Mouse (Mus musculus) heart, postnatal 36 days (tissue): ENCODE measurements around the gene Hspa1l. TPM values are rescaled to one million over a fixed set of nuclear protein-coding genes. Genes with fewer than 3 reads are reported as not detected.
A peak's percentile ranks its signal among the peaks of the same experiment; 100 is the strongest.
"Not testable (repeated sequence)": the region's sequence is repeated elsewhere in the genome, so short reads cannot be mapped to it uniquely, and the experiment has no call there.

Experiments used
- DNase-seq, 2 experiments: peaks; one replicate each; pipeline ENCODE4 v3.0.0; 2021 to 2022
- intact Hi-C: fragments of 180-260 bp; cut with DNase I; formaldehyde crosslinking; loops from one replicate; pipeline ENCODE4 v1.15.1; 2025
- total RNA-seq, 2 experiments: library from RNA; stranded (reverse); gene quantifications; 2 replicates each; pipeline ENCODE4 v1.2.3; 2021

Hspa1l gene
- total RNA-seq, 2 experiments from 2014 or later = 7.8 to 9.2 TPM

- intact Hi-C loops = loop anchor here (2.0 to 5.0 kb wide), 2 partner anchors 19 to 236 kb away; partner anchors contain the start of gene Nfkbil1
- no peak for DNase-seq
Observed at GRCm38 (mm10) chr17:35001452-35002152, 29.1 kb downstream of the Hspa1l start.

- peak in 1 of 2 experiments; percentile 7 for DNase-seq
- intact Hi-C loops = loop anchor here (5.0 kb wide), 1 partner anchor 235 kb away; the partner anchor contains the start of gene Nfkbil1
Observed at GRCm38 (mm10) chr17:35002153-35002865, 29.8 kb downstream of the Hspa1l start.

GRCm38 (mm10) chr17:35003022-35003838 lies 30.7 kb downstream of the Hspa1l start:
- intact Hi-C loops = loop anchor here (5.0 kb wide), 1 partner anchor 234 kb away; the partner anchor contains the start of gene Nfkbil1
- DNase-seq = no peak

- intact Hi-C loops = loop anchor here (5.0 kb wide), 1 partner anchor 233 kb away; the partner anchor contains the start of gene Nfkbil1
- DNase-seq = no peak
Observed at GRCm38 (mm10) chr17:35004075-35004717, 31.7 kb downstream of the Hspa1l start.

DNA sequence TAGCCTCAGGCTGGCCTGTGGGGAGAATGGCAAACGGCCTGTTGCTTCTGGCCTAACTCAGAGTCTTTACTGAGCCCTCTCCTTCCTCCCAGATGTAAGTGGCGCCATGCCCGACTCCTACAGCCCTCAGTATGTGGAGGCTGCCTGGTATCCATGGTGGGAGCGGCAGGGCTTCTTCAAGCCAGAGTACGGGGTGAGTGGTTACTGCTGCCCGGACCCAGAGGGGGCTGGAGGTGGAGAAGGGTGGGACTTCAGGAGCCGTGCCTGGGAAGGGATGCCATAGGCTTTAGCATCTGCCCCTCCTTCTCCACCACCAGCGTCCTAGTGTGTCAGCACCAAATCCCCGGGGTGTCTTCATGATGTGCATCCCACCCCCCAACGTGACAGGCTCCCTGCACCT lies 32.7 kb downstream of the Hspa1l start:
- DNase-seq = no peak
- intact Hi-C loops = no loop called here

- DNase-seq, intact Hi-C loops: not testable (repeated sequence)
Observed at GRCm38 (mm10) chr17:35005902-35006301, 33.4 kb downstream of the Hspa1l start.

- DNase-seq = no peak
- intact Hi-C loops = no loop called here
Observed at GRCm38 (mm10) chr17:35007387-35007991, 35.0 kb downstream of the Hspa1l start.

DNA sequence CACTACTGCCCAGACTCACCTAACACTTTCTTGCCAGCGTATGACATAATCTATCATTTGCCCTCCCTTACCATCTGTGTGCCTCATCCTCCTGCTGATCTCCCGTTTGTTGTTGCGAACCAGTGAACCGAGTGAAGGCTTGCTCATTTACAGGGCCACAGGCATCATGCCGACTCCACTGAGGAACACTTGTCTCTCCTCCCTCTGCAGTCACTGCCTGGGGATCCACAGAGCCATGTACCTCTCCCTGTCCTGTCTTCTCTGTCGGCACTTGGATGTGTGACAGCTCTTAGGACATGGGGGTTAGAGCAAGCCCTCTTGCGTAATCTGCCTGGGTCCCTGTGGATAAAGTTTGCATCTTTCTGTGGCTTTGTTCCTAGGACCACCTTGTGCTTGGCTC lies 37.1 kb downstream of the Hspa1l start:
- intact Hi-C loops = no loop called here
- DNase-seq = no peak

DNA sequence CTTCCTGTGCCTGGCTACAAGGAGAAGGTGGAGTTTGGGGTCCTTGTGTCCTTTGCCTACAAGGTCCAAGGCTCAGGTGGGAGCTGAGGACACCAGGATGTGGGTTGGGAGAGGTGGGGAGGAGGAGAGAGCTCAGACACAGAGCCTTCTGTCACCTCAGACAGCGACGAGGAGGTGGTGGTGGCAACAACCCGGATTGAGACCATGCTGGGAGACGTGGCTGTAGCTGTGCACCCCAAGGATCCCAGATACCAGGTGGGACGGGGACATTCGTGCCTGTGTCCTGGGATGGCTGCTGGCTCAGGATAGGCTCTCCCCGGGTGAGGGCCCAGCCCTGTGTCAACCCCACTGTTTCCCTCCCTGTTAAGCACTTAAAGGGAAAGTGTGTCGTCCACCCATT lies 38.9 kb downstream of the Hspa1l start:
- intact Hi-C loops = no loop called here
- DNase-seq = no peak

- no peak for DNase-seq
- intact Hi-C loops = no loop called here
Observed at GRCm38 (mm10) chr17:35012430-35012829, 39.9 kb downstream of the Hspa1l start.

DNA sequence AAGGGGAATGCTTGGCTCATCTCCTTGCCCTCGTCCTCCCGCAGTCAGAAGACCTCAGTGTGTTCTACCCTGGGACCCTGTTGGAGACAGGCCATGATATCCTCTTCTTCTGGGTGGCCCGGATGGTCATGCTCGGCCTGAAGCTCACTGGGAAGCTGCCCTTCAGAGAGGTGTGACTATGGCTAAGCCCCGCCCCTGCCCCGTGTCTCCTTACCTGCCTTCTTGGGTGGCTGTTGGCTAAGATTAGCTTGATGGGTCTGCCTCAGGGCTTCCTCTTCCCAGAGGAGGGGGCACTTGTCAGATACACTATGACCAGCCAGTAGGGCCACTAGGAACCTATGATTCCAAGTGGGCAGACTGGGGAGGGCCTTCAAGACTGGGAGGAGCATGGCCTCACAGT lies 40.7 kb downstream of the Hspa1l start:
- no peak for DNase-seq

GRCm38 (mm10) chr17:35015296-35015695 lies 42.8 kb downstream of the Hspa1l start:
- intact Hi-C loops = no loop called here
- DNase-seq = no peak

More for the DNA sequence above, 40.7 kb downstream of the Hspa1l start:
- intact Hi-C loops = no loop called here

DNA sequence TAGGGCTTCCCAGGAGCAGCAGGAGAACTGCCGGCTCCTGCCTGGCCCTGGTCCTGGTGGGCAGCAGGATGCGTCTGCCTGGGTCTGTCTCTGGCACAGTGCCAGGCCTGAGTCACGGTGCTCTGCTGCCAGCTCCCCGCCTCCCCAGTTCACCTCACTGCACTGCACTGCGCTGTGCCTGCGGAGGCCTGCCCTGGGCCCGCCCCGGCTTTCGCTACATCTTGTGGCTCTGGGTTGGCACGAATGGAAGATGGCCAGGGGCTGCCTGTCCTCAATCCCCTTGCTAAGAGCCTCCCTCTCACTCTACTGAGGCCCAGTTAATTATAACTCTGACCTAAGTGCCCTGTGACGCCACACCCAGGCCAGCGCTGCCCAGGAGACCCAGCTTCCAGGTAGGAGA lies 43.9 kb downstream of the Hspa1l start, which contains the start of gene Vwa7:
Gene Vwa7, plus strand, starts transcription at position 204 of the 400 bp plus-strand sequence.
- intact Hi-C loops = no loop called here
- peak in 1 of 2 experiments; percentile 36 for DNase-seq

DNA sequence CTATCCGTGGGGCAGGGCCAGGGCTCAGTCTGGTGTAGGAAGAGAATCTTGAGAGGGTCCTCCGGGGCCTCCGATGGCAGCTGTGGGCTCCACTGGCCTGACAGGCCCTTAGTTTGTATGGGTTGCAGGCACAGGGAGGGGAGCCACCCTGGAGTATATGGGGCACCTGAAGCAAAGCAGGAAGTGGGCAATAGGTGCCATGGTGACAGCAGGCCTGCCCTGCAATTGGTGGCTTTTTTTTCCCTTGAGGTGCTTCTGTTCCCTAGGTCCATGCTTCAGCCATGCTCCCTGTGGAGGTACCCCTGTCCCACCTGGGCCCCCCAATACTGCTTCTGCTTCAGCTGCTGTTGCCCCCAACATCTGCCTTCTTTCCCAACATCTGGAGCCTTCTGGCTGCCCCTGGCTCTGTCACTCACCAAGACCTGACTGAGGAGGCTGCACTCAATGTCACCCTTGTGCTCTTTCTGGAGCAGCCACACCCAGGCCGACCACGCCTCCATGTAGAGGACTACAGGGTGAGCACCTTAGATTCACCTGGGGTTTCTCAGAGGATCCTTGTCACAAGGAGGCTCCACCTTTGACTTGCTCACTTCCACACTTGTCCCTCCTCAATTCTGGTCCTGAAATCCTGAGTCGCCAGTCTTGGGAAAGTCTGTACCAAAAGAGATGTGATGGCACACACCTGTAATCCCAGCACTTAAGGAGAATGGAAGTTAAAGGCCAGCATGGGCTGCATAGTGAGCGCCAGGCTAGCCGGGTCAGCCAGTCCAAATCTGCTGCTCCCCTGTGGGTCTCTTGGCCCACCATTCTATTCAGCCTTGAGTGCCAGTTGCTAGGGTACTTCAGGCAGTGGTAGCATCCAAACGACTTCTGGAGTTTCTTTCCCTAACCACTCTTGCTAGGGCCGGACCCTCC lies 44.5 kb downstream of the Hspa1l start:
- DNase-seq = no peak
- intact Hi-C loops = no loop called here

DNA sequence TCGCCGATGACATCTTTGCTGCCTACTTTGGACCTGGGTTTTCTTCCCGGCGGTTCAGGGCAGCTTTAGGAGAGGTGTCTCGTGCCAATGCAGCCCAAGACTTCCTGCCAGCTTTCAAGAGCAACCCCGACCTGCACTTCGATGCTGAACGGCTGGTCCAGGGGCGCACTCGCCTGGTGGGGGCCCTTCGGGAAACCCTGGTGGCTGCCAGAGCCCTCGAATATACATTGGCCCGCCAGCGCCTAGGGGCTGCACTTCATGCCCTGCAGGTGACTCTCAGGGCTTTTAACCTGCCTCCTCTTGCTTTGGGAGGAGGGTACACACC lies 45.2 kb downstream of the Hspa1l start:
- DNase-seq = no peak

DNA sequence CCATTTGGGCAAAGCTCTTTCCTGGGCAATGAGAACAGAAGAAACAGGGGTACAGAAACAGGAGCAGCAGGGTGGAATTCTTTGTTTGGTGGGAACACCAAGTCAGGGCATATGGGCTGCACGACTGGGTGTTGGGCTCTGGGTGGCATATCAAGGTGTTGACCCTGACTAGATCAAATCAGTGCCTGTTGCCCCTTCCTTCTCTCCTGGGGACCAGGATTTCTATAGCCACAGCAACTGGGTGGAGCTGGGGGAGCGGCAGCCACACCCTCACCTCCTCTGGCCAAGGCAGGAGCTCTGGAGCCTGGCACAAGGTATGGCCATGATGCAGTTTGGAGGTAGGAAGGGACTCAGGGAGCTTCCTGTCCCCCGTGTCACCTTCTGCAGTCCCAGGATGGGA lies 45.7 kb downstream of the Hspa1l start:
- intact Hi-C loops = no loop called here
- DNase-seq = no peak

More for the DNA sequence above, 45.2 kb downstream of the Hspa1l start:
- intact Hi-C loops = no loop called here

- no peak for DNase-seq
- intact Hi-C loops = loop anchor here (2.0 to 5.0 kb wide), 2 partner anchors 69 to 102 kb away; partner anchors contain the start of genes Abhd16a, Csnk2b and Gpank1
Observed at GRCm38 (mm10) chr17:35019894-35020293, 47.4 kb downstream of the Hspa1l start.

DNA sequence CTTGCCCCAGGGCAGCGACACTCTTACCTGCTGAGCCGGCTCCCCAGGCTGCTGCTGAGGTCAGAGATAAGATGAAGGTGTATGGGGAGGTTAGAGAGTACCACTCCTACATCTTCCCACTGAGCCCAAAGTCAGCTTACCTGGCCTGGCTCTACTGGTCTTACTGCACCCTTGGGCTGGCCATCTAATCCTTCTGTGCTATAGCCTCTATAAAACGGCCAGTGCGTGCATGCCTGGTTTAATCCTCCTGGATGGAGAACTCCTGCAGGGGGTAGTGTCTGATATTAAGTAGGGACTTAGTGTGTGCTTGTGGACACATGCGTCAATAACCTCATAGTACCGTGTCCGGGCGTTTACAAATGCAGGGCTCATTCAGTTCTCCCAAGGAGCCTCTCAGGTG lies 48.0 kb downstream of the Hspa1l start:
- intact Hi-C loops = loop anchor here (2.0 to 5.0 kb wide), 2 partner anchors 68 to 102 kb away; partner anchors contain the start of genes Abhd16a, Csnk2b and Gpank1
- DNase-seq = no peak
